Mouse (Mus musculus) ovary, adult 10 weeks (tissue): Measurements from ENCODE around the gene Med16. TPM values are rescaled to one million over a fixed set of nuclear protein-coding genes. Genes with fewer than 3 reads are reported as not detected.

Source experiments
- polyA plus RNA-seq: library from polyadenylated mRNA; stranded (reverse); fragments of 350-450 nt; fragmentation: Illumina TruSeq; extraction: RNeasy Lipid Tissue Mini Kit (QIAGEN cat#74804); gene quantifications from one replicate; pipeline ENCODE4 v1.2.3, GENCODE M21; 2014

Med16 gene
- 0.37 TPM for polyA plus RNA-seq

DNA sequence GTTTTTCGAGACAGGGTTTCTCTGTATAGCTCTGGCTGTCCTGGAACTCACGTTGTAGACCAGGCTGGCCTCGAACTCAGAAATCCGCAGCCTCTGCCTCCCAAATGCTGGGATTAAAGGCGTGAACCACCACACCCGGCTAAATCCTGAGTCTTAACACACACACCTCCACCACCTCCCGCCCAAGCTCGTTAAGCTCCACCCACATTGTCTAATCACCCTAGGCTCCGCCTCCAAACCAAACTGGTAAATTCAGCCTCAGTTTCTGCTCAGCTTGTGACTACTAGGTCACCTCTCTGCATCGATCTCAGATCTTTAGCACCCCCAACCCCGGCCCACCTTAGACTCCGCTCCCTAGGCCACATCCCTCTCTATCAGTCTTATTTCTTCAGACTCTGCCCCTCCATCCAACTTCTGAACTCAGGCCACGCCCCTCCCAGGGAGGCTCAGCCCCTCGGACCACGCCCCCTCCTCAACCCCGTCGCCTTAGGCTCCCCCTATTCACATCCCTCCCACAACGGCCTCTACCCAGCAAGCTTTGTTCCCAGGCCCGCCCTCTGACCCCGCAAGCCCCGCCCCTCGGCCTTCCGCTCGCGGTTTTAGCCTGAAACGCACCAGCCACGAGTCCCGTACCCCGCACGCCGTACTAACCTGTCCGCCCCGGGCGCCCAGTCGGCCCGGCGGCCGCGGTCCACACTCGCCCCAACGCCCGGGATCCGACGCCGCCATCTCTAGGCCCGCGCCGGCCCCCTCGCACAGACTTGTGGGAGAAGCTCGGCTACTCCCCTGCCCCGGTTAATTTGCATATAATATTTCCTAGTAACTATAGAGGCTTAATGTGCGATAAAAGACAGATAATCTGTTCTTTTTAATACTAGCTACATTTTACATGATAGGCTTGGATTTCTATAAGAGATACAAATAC lies at the start of gene Med16:
TSS of gene Med16 (minus strand) at position 757 of the 925 bp plus-strand sequence.

DNA sequence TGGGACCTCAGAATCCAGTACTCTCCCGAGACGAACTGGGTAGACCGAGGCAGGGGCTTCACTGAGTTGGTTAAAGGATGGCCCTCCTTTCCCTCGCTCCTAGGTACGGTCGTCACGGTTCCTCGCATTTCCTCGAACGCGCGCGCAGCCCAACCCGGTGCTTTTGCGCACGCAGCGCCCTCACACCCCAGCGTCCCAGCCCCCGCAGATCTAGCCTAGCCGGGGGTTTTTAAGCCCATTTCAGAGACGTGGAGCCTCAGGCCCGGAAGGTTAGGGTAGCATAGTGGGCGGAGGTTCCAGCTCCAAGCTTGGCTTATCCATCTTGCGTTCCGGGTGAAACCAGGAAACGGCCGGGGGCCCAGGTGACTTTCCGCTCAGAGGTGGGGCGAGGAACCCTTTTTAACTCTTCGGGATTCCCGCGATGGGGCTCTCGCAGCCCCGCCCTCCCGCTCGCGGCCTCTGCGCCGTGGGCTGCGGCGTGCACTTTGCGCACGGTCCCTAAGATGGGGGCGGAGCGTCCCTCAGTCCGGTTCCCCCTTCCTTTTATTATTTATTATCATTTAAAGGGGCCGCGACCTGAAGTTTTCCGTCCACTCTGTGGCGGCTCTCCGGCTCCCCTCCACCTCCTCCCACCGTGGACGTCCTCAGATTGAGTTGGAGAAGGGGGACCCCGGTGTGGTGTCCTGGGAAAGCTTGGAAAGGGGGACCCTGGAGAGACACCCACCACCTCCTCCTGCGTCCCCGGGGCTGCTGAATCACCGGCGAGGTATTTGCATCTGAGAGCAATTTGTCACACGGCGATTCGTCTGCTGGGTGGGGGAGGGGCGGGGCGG lies 18.0 kb upstream of the Med16 start, which contains the start of gene Arid3a:
TSS of gene Arid3a (plus strand) at position 553 of the 833 bp plus-strand sequence.

DNA sequence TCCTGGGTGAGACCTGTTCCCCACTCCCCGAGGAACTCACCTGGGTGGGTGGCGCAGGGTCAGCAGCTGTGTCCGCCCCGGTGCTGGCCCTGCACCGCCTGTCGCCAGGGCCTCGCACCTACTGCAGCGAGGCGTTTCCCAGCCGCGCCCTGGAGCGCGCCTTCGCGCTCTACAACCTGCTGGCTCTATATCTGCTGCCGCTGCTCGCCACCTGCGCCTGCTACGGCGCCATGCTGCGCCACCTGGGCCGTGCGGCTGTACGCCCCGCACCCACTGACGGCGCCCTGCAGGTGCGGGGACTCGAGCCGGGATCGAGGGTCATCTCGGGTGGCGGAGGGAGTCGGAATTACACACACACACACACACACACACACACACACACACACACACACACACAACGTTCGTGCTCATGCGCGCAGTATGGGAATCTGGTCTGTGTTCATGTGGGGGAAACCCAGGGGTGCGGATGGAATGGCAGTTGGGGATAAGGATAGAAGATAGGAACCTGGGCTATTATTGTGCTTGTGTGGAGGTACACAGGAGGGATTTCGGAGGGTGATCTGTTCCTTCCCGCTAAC lies 12.3 kb upstream of the Med16 start, which contains the start of gene R3hdm4:
TSS of gene R3hdm4 (minus strand) at position 251 of the 578 bp plus-strand sequence.

DNA sequence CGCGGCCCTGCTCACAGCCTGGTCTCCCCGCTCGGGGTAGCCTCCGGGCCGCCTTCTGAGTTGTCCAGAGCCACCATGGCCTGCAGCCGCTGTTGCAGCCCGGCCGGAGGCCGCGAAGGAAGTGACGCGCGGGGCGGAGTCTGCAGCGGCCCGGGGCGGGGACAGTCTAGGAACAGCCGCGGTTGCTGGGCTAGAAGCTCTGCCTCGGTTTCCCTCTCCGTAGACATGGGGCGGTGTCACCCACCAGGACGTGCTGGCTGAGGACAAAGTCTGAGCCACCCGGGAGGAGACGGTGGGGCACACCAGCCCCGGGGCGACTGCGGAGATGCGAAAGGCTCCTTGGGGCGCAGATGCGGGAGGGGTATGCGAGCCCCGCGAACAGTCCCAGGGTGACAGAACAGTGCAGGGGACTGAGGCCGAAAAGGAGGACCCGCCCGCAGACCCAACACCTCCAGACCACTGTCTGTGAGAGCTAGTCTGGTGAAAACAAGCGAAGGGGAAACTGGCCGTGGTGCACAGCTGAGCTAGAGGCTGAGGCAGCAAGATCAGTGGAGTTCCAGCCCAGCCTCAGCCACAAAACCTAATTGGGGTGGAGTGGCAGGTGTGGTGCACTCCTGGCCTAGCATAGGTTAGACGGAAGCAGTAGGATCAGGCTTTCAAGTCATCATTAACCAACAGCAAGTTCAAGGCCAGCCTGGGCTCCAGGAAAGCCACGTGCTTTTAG lies 8.2 kb upstream of the Med16 start, which contains the start of gene Kiss1r:
TSS of gene Kiss1r (plus strand) at position 164 of the 724 bp plus-strand sequence.

DNA sequence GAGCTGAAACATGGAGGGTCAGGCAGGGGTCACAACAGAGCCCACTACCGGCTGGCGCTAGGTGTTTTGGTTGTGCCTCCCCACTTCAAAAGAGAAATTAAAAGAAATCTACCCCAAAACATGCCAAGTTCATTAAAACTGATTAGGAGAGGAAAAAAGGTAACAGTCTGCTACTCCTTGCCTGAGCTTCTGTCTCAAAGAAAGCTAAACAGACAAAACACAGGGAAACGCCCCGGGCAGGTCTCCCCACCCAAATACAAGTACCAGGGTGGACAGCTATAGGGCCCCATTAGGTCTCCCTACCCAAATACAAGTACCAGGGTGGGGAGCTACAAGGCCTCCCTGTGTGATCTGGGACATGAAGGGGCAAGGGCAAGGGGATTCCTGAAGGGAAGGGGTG lies 1.8 kb upstream of the Med16 start, which contains the start of gene Gm26602:
TSS of gene Gm26602 (plus strand) at position 301 of the 400 bp plus-strand sequence.

DNA sequence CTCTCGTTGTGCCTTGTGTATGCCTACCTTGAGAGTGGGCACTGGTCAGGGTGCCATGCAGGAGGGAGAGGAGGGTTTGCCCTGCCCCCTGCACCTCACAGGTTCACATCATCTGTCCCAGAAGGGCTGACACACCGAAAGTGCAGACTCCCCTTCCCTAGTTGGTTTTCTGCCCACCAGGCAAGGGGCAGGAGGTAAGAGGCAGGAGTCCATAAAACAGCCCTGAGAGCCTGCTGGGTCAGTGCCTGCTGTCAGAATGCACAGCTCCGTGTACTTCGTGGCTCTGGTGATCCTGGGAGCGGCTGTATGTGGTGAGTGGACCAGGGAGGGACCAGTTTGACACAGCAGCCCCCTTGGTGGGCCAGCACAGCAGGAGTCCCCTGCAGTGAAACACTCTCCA lies 18.1 kb downstream of the Med16 start, which contains the start of gene Cfd:
TSS of gene Cfd (plus strand) at position 184 of the 400 bp plus-strand sequence.

DNA sequence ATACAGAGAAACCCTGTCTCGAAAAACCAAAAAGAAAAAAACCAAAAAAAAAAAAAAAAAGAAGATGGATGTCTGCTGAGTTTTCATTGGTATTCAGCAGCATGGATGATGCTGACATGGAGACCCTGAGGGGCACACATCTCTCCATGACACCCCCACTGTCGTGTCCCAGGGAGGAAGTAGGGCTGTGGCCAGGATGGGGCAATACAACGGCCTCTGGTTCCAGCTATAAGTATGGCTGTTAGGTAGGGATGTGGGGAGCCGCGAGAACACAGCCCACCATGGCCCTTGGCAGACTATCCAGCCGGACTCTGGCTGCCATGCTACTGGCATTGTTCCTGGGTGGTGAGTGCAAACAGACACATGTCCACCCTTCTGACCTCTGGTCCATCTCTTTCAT lies 22.7 kb downstream of the Med16 start, which contains the start of gene Elane:
TSS of gene Elane (plus strand) at position 194 of the 400 bp plus-strand sequence.

DNA sequence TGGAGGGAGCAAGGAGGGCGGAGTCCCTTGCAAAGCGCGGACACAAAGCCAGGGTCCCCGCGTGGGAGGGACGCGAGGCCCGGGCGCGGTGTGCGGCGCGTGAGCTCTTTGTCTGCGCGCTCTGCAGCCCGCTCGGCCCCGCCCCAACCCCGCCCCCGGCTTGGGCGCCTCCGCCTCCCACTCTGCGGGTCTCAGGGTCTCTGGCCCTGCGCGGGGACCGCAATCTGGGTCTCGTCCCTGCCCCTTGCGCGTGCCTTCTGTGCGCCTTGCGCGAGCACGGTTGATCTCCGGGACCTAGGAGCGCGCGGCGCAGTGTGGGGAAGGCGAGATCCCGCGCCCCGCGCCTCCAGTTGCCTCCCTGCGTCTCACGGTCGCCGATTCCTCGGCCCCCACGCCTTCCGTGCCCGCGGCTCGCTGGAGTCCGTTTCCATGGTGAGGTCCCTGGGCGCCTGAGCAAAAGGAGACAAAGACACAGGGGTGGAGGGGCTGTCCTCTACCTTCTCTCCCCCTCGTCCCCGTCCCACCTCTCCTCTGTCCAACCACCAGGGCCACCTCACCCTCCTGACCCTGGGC lies 34.3 kb downstream of the Med16 start, which contains the start of the genes Prtn3 and Plppr3:
TSS of gene Prtn3 (plus strand) at position 187 of the 573 bp plus-strand sequence.
TSS of gene Plppr3 (minus strand) at position 345 of the 573 bp plus-strand sequence.

DNA sequence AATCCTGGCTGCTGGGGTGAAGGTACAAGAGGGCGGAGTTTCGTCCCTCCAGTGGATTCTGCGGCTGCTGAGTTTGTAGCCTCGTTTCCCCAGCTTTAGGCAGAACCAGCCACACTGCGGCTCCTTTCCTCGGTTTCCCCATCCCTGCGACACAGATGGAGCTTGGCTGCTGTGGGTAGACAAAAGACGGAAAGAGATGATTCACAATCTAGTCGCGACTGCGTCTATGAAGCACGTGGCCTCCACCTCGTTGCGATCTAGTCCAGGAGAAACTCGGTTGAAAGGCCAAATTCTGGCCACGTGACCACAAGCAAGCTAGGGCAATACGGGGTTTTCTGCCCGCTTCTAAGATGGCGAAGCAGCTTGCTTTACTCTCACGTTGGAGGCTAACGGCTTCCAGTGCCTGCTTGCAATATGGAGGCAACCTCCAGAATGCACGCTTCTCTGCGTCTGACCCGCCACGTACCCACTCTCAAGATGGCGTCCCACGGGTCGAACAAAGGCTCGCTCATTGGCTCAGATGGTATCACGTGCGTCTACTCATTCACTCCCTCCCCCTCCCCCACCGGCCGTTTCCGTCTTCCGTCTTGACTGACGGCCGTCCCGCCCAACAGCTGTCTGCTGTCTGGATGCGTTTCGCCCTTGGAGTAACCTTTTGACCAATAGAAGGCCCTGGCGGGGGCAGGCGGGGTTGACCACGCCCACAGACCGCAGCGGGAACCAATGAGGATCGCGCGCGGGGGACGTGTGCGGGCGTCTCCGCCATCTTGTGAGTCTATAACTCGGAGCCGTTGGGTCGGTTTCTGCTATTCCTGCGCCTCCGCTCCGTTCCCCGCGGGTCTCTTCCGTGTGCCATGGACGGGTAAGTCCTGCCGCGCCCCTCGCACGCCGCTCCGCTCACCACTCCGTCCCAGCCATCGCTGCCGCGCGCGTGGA lies 54.6 kb downstream of the Med16 start, which contains the start of gene Ptbp1:
TSS of gene Ptbp1 (plus strand) at position 568 of the 936 bp plus-strand sequence.

Other genes with a start within 250 kb of the Med16 start
- not detected for gene Madcam1, start 244.4 kb downstream of the Med16 start, polyA plus RNA-seq
- gene Tpgs1, start 239.6 kb downstream of the Med16 start, polyA plus RNA-seq: not detected
- not detected for gene Cdc34, start 226.7 kb downstream of the Med16 start, polyA plus RNA-seq
- not detected for gene Gzmm, start 219.9 kb downstream of the Med16 start, polyA plus RNA-seq
- 239 TPM for gene Bsg, start 204.4 kb downstream of the Med16 start, polyA plus RNA-seq
- gene Hcn2, start 192.3 kb downstream of the Med16 start, polyA plus RNA-seq: 0.20 TPM
- gene Polrmt, start 162.3 kb downstream of the Med16 start, polyA plus RNA-seq: not detected
- not detected for gene Fgf22, start 153.8 kb downstream of the Med16 start, polyA plus RNA-seq
- gene Rnf126, start 142.0 kb downstream of the Med16 start, polyA plus RNA-seq: 0.29 TPM
- gene Fstl3, start 131.7 kb downstream of the Med16 start, polyA plus RNA-seq: 1.2 TPM
- not detected for gene Prss57, start 118.0 kb downstream of the Med16 start, polyA plus RNA-seq
- 0.77 TPM for gene Palm, start 115.4 kb downstream of the Med16 start, polyA plus RNA-seq
- gene Misp, start 87.9 kb downstream of the Med16 start, polyA plus RNA-seq: not detected
- 114 TPM for gene Ptbp1, start 54.5 kb downstream of the Med16 start, polyA plus RNA-seq
- gene Prtn3, start 34.4 kb downstream of the Med16 start, polyA plus RNA-seq: not detected
- gene Plppr3, start 34.3 kb downstream of the Med16 start, polyA plus RNA-seq: not detected
- not detected for gene Elane, start 22.7 kb downstream of the Med16 start, polyA plus RNA-seq
- gene Cfd, start 18.1 kb downstream of the Med16 start, polyA plus RNA-seq: 1.5 TPM
- not detected for gene Gm26602, start 1.9 kb upstream of the Med16 start, polyA plus RNA-seq
- gene Kiss1r, start 8.0 kb upstream of the Med16 start, polyA plus RNA-seq: not detected
- 8.0 TPM for gene R3hdm4, start 12.3 kb upstream of the Med16 start, polyA plus RNA-seq
- 3.3 TPM for gene Arid3a, start 18.1 kb upstream of the Med16 start, polyA plus RNA-seq
- 1.2 TPM for gene Wdr18, start 51.2 kb upstream of the Med16 start, polyA plus RNA-seq
- gene Grin3b, start 61.8 kb upstream of the Med16 start, polyA plus RNA-seq: not detected
- not detected for gene Tmem259, start 75.4 kb upstream of the Med16 start, polyA plus RNA-seq
- 10.0 TPM for gene Cnn2, start 79.7 kb upstream of the Med16 start, polyA plus RNA-seq
- gene Abca7, start 87.6 kb upstream of the Med16 start, polyA plus RNA-seq: 0.14 TPM
- not detected for gene Arhgap45, start 107.7 kb upstream of the Med16 start, polyA plus RNA-seq
- gene Polr2e, start 130.9 kb upstream of the Med16 start, polyA plus RNA-seq: 0.51 TPM
- 21.6 TPM for gene Gpx4, start 138.2 kb upstream of the Med16 start, polyA plus RNA-seq
- 0.29 TPM for gene Sbno2, start 196.6 kb upstream of the Med16 start, polyA plus RNA-seq
- 4.8 TPM for gene Stk11, start 206.9 kb upstream of the Med16 start, polyA plus RNA-seq
- gene Atp5d, start 229.7 kb upstream of the Med16 start, polyA plus RNA-seq: 0.34 TPM
- not detected for gene Cbarp, start 231.9 kb upstream of the Med16 start, polyA plus RNA-seq
- gene Midn, start 239.3 kb upstream of the Med16 start, polyA plus RNA-seq: 10.3 TPM